8 mouse cellular contexts compared by ENCODE assay signal in the genomic region with DNA sequence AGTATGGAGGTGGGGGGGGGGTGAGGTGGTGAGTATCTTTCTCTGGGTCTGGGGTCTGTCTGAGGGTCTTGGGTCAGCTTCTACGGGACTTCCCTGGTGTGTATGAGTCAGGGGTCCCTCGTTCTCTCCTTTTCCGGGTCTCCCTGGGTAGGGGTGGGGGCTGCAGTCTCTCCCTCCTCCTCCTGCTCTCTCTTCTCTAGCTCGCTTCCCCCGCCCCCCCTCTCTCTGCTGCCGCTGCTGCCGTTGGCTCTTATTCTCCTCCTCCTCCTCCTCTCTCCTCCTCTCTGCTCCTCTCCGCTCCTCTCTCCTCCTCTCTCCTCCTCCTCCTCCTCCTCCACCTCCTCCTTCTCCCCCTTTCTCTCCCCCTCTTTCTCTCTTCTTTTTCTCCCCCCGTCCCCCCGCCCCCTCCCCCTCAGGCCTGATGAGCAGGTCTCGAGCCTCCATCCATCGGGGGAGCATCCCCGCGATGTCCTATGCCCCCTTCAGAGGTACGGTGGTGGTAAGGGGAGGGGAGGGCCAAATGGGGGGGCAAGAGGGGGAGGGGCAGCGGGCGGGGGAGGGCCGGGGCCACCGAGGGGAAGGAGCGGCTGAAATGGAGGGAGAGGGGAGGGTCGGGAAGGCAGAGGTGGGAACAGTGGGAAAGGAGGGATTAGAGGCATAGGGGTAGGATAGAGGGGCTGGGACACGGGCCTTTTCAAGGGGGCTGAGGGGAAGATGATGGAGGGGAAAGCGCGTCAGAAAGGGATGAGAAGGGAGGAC. TPM values are rescaled to one million over a fixed set of nuclear protein-coding genes. Genes with fewer than 3 reads are reported as not detected.
DNase-seq lines count a peak whose midpoint lies in the region; ATAC-seq and TF ChIP-seq lines count a peak whose summit lies in the region.

A gene (plus strand): TSS at position 223 of the 759 bp plus-strand sequence.

- peaks cover 35% of the 10 kb centered on the region for H3K4me1 ChIP-seq in midbrain, embryonic 11.5 days (ENCODE audit: control insufficient read depth, insufficient read depth, low read length)

- peak within 1 kb of the TSS; percentile 97 for H3K27ac ChIP-seq in gastrocnemius, adult 2 months
- H3K27ac ChIP-seq in midbrain, embryonic 11.5 days (ENCODE audit: low read depth, low read length): peak within 1 kb of the TSS; percentile 88

- peak within 1 kb of the TSS; percentile 88 for H3K4me3 ChIP-seq in gastrocnemius, adult 2 months
- peak within 1 kb of the TSS; percentile 34 for H3K4me3 ChIP-seq in C2C12 (ENCODE audit: insufficient read depth, poor library complexity, severe bottlenecking)
- peak within 1 kb of the TSS; percentile 67 for H3K4me3 ChIP-seq in midbrain, embryonic 11.5 days (ENCODE audit: low read depth, low read length)

- peaks cover 11% of the 10 kb centered on the region for H3K79me3 ChIP-seq in C2C12 (ENCODE audit: low read depth)

- peak within 1 kb of the TSS; percentile 74 for H3K9ac ChIP-seq in midbrain, embryonic 11.5 days (ENCODE audit: low read length)

- peaks cover 23% of the 10 kb centered on the region for H3K79me2 ChIP-seq in C2C12 (ENCODE audit: control insufficient read depth, insufficient read depth)

- TF ChIP-seq CTCF in gastrocnemius, adult 2 months (IDR thresholded peaks at IDR 0.05): no peak
- TF ChIP-seq CTCF in C2C12 (IDR thresholded peaks at IDR 0.05; ENCODE audit: control insufficient read depth, insufficient read depth, insufficient read length): no peak

- H3ac ChIP-seq in C2C12 (ENCODE audit: control insufficient read depth, insufficient read length, low read depth): peak within 1 kb of the TSS; percentile 57

- H3K9me3 ChIP-seq in midbrain, embryonic 11.5 days (ENCODE audit: control insufficient read depth, low read length): no peaks in the 10 kb centered on the region

- H3K27me3 ChIP-seq in C2C12 (ENCODE audit: control insufficient read depth, insufficient read depth, insufficient read length): no peaks in the 10 kb centered on the region
- no peaks in the 10 kb centered on the region for H3K27me3 ChIP-seq in midbrain, embryonic 11.5 days (ENCODE audit: control insufficient read depth, insufficient read depth, low read length)

- peaks cover 7% of the 10 kb centered on the region for H3K36me3 ChIP-seq in C2C12 (ENCODE audit: control insufficient read depth, insufficient read depth)
- no peaks in the 10 kb centered on the region for H3K36me3 ChIP-seq in midbrain, embryonic 11.5 days (ENCODE audit: control insufficient read depth, insufficient read depth, low read length)

- DNase-seq in gastrocnemius, adult 2 months: peak; percentile 54
- DNase-seq in gastrocnemius, adult 18-20 months (ENCODE audit: low spot score): no peak
- peak; percentile 66 to 77 for DNase-seq in cerebellum, adult 18-20 months
- peak; percentile 65 for DNase-seq in gastrocnemius, postnatal 25 days
- peak in 1 of 2 experiments; percentile 65 for DNase-seq in layer of hippocampus, postnatal 14 days (ENCODE audit: low spot score in 2 of 2)
- DNase-seq in midbrain, embryonic 11.5 days (ENCODE audit: low spot score, missing footprints): peak; percentile 92
- peak; percentile 55 for DNase-seq in yolk sac, embryonic 10.5 days (ENCODE audit: low spot score)

- intact Hi-C loops in gastrocnemius, adult 2 months (cut with DNase I): no loop called here

- WGBS in midbrain, embryonic 11.5 days: 1% methylated on average over 22 of the region's 24 CpGs

- no peak for ATAC-seq in midbrain, embryonic 11.5 days (ENCODE audit: low FRiP score)

- peak within 1 kb of the TSS; percentile 98 for H3K4me2 ChIP-seq in midbrain, embryonic 11.5 days

TF ChIP-seq in C2C12, 6 proteins besides CTCF, POLR2A, EP300 and RAD21:
- no peak for TF ChIP-seq USF1 (IDR thresholded peaks at IDR 0.05; ENCODE audit: low read depth)
- TF ChIP-seq MYOD1 (IDR thresholded peaks at IDR 0.05; ENCODE audit: control insufficient read depth, insufficient read length, low read depth): no peak
- TF ChIP-seq MYOG (IDR thresholded peaks at IDR 0.05; ENCODE audit: control insufficient read depth, extremely low read depth, insufficient read length): no peak
- no peak for TF ChIP-seq MAX (IDR thresholded peaks at IDR 0.05)
- no peak for TF ChIP-seq CEBPB (IDR thresholded peaks at IDR 0.05; ENCODE audit: low read depth)
- TF ChIP-seq FOSL1 (IDR thresholded peaks at IDR 0.05; ENCODE audit: insufficient read depth, low read length, poor library complexity, severe bottlenecking): no peak

RNA-seq across cellular contexts. Expression of the gene that starts here (rescaled TPM):
- 1 to 10 TPM; 3.0 to 3.5 TPM for total RNA-seq in gastrocnemius, adult 2 months (2021)
- 1 to 10 TPM; 2.2 to 2.8 TPM for total RNA-seq in gastrocnemius, adult 18-20 months (2021)
- 3.0 TPM for polyA plus RNA-seq in C2C12 (2012; fragmentation: generic; extraction: Trizol)
- 1 to 10 TPM; 2.7 to 4.7 TPM for total RNA-seq in gastrocnemius, postnatal 25 days (2021)
- 100 to 1,000 TPM; 512 to 532 TPM for total RNA-seq in layer of hippocampus, postnatal 14 days (2021)
- polyA plus RNA-seq in midbrain, embryonic 11.5 days (2014; fragmentation: Nextera tagmentation; extraction: Ambion mirVana): 1.8 and 2.3 TPM in 2 replicates

Comparison
In these comparisons a context has a peak if more than half of its experiments do, and no peak if none do; other contexts are left out.
1. RNA of the gene that starts here (total RNA-seq): 512 to 532 TPM in layer of hippocampus, postnatal 14 days; 2.7 to 4.7 TPM in gastrocnemius, postnatal 25 days, 3.0 to 3.5 TPM in gastrocnemius, adult 2 months and 2.2 to 2.8 TPM in gastrocnemius, adult 18-20 months; every median in the first group is over 10 times any median in the second.
2. H3K4me3 ChIP-seq: peak in every context shown above with its lines; median percentile 88 in gastrocnemius, adult 2 months; 67 in midbrain, embryonic 11.5 days; 34 in C2C12.